Mouse (Mus musculus) kidney, adult 8-10 months (tissue): Measurements from ENCODE around the gene Polr2b.

ENCODE experiments used
- DNase-seq, 2 experiments: peaks; one replicate each; pipeline ENCODE4 v3.0.0; 2022

Polr2b gene

GRCm38 (mm10) chr5:77366313-77366712 lies 56.4 kb downstream of the Polr2b start:
- no peak for DNase-seq

- no peak for DNase-seq
These were observed 57.2 kb downstream of the Polr2b start for GRCm38 (mm10) chr5:77367145-77367544.

DNA sequence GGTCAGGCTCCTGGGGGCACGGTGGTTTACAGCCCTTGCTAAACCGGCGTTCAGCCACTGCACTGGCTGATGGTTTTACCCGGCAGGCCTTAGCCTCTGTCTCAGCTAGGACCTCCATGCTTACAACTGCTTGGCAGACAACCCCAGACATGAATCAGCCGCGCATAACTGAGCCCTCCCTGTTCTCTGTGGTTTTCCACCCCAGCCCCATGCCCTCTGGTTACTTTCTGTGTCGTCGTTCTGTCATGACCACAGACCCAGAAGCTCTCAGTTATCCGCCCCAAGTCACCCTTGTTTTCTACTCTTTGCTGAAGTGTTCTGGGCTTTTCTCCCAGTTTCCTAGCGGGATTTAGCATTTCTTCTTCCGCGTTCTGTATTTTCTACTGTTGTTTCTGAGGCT lies 57.7 kb downstream of the Polr2b start:
- DNase-seq: no peak

- peak in 1 of 2 experiments; percentile 60 for DNase-seq
These were observed 58.2 kb downstream of the Polr2b start for GRCm38 (mm10) chr5:77368194-77368593.

GRCm38 (mm10) chr5:77369394-77369793 lies 59.4 kb downstream of the Polr2b start:
- no peak for DNase-seq

- no peak for DNase-seq
These were observed 60.5 kb downstream of the Polr2b start for GRCm38 (mm10) chr5:77370378-77370892.

DNA sequence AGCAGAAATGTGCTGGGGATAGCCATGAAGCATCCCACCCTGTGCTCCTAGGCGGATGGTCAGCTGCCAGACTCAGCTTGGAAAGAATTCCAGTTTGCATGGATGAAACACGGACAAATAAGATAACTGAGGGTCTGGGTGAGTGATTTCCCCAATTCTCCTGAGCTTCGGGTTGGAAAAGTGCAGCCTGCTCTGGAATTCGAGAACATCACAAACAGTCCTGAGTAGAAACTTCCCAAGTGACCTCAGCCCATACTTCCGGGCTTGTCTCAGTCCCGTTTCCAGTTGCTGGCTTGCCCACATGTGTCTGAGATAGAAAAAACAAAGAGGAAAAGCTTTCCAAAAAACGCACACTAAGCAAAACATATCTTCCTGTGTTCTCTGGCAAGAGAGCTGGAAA lies 62.3 kb downstream of the Polr2b start:
- no peak for DNase-seq

- no peak for DNase-seq
These were observed 62.8 kb downstream of the Polr2b start for GRCm38 (mm10) chr5:77372778-77373177.

DNA sequence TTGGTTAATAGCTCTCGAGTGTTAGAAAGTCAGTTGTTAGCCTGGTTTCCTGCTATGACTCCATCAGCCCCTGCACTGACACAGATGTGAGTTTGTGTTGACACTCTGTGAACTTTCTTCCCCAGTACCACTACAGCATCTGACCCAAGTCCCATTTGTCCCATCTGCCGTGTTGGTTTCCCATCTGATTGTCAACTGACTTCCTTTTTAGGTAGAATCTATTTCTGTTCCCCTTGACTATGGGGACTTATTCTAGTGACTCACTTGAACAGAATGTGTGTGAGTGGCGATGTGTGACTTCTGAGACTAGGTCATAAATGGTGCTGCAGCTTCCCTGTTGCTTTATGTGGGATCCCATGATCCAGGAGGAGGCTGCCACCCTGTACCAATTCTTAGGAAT lies 65.0 kb downstream of the Polr2b start:
- DNase-seq: no peak

DNA sequence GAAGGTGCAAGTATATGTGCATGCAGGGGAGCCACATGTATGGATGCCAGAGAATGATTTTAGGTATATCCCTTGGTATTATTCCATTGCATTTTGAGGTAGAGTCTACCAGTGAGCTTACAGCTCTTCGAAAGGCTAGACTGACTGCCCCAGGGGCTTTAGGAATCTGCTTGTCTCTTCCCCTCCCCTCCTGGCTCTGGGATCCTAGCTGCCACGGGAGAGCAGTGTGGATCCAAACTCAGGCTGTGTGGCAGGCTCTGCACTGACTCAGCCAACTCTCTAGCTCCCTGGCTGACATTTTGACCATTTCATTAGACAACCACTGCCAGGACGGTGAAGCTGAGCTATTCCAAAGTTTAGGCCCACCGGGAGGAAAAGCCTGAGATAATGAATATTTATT lies 65.6 kb downstream of the Polr2b start:
- no peak for DNase-seq

- no peak for DNase-seq
These were observed 68.1 kb downstream of the Polr2b start for GRCm38 (mm10) chr5:77378027-77378426.

- no peak for DNase-seq
These were observed 69.6 kb downstream of the Polr2b start for GRCm38 (mm10) chr5:77379434-77380135.

DNA sequence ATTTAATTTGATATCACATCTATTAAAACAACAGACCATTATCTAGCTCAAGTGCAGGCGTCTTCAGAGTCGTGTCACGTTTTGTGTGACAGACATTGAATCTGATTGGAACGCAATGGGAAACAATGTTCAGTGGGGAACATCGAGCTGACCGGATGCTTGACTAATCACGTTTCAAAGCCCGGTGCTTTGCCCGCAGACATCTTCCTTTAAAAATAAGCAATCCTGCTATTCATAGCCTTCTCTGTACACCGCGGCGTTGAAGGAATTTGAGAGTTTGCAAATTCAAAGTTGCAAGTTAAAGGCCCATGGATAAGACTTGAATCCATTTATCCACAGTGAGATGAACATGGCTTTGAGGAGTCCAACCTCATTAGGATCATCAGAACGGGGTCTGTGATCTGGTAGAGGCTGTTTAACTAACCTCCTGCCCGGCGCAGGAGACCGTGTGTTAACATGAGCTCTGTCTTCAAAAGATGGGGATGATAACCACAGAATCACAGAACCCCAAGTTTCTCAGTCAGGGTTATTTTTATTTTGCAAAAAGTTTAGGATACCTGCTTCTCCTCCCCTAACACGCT lies 70.5 kb downstream of the Polr2b start:
- no peak for DNase-seq

- peak in 1 of 2 experiments; percentile 65 for DNase-seq
These were observed 71.3 kb downstream of the Polr2b start for GRCm38 (mm10) chr5:77381283-77381682.

DNA sequence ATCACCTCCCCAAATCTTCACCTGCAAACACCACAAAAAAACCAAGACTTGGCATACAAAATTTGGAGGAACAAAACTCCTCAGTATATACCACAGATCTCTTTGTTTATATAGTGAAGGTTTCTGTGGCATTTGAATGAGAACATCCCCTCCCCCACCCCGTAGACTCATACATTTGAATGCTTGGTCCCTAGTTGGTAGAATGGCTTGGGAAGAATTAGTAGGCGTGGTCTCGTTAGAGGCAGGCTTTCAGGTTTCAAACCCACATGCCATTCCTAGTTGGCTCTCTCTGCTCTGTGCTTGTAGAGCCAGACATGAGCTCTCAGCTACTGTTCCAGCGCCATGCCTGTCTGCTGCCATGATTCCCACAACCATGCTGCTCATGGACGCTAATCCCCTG lies 71.7 kb downstream of the Polr2b start:
- no peak for DNase-seq

GRCm38 (mm10) chr5:77383799-77384554 lies 74.0 kb downstream of the Polr2b start:
- peak; percentile 77 to 92 for DNase-seq

- peak; percentile 66 to 85 for DNase-seq
These were observed 74.8 kb downstream of the Polr2b start for GRCm38 (mm10) chr5:77384724-77385123.

DNA sequence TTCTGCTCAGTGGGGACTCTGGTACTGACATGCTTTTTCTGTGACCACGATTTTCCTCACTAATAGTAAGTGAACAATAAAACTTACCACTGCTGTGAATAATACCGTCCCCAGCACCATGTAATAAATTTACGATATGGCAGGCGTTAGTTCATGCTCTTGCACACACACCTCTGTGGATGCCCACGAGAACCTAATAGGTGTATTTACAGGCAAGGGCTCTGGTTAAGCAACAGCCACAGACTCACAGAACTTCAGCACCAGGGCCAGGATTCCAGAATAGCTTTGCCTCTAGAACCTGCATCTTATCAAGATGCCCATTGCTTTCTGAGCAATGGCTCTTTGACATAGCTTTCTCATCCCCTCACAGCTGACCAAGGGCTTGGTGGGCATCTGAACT lies 75.3 kb downstream of the Polr2b start:
- DNase-seq: no peak

GRCm38 (mm10) chr5:77385900-77386595 lies 76.1 kb downstream of the Polr2b start:
- no peak for DNase-seq

DNA sequence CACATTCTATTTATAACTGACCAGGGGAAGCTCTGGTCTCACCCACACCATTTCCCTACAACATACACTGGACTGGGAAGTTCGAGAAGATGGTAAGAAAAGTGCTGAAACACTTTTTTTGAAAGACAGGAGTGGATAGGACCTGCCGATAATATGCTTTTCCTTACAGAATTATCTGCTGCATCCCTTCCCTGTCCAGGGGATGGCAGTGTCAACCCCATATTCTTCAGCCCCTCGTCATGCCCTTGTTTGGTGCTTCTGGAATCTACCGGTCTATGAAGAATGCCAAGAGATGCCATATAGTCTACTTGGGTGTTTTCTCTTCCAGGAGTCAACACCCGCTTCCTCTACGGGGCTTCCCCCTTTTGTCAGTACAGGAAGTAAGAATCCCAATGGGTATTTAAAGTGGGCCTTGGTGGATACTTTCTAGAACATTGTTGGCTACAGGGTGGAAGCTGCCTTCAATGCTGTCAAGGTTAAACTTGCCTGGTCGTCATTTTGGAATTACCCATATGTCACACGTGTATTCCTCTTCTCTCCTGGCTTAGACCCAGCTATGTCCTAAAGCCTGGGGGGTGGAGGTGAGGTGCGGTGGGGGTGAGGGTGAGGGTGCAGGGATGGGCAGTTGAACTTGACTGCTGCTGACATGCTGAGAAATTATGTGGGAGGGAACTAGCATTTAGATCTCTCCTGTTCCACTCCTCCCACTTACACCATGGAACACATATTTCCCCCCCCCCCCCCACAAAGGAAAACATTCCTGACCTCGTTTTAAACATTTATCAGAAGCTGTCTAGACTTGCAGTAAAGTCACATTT lies 76.9 kb downstream of the Polr2b start:
- no peak for DNase-seq

DNA sequence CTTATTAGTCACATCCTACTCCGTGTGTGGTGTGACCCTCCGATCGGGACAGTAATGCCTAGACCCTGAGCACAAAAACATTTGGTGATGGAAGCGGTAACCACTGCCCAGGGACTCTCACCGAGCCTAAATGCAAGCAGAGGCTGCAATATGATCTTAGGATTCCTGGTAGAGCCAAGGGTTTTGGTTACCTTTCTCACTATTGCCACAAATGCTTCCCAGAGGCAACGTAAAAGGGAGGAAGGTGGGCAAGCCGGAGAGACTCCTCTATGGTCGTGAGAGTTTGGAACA lies 77.4 kb downstream of the Polr2b start:
- DNase-seq: no peak

- no peak for DNase-seq
These were observed 78.4 kb downstream of the Polr2b start for GRCm38 (mm10) chr5:77388359-77388758.

- DNase-seq: peak in 1 of 2 experiments; percentile 53
These were observed 80.3 kb downstream of the Polr2b start for GRCm38 (mm10) chr5:77390272-77390671.
